Mouse (Mus musculus) thymus, adult 2 months (tissue): ENCODE measurements around the gene Pdcd10. TPM values are rescaled to one million over a fixed set of nuclear protein-coding genes. Genes with fewer than 3 reads are reported as not detected.
A peak's percentile ranks its signal among the peaks of the same experiment; 100 is the strongest.

Experiments
- DNase-seq: peaks from one replicate; pipeline ENCODE4 v3.0.0; 2021
- H3K27ac ChIP-seq: fragments of 200-500 bp; 2 replicates; pipeline ENCODE4 v1.5.1; 2012; ENCODE audit warnings: low read length, control low read depth; ENCODE audit not compliant: control insufficient read depth, insufficient read depth
- H3K27me3 ChIP-seq: fragments of 200-500 bp; 2 replicates; pipeline ENCODE4 v1.6.1; 2012; ENCODE audit warnings: mild to moderate bottlenecking, low read length, moderate library complexity, mixed read lengths; ENCODE audit not compliant: control insufficient read depth, insufficient read depth
- H3K36me3 ChIP-seq: fragments of 200-500 bp; 2 replicates; pipeline ENCODE4 v1.6.1; 2012; ENCODE audit warnings: mild to moderate bottlenecking, low read length, moderate library complexity; ENCODE audit not compliant: control insufficient read depth, insufficient read depth
- H3K4me1 ChIP-seq: fragments of 200-500 bp; replicated peaks from 2 replicates; pipeline ENCODE4 v1.6.1; 2012; ENCODE audit warnings: low read length; ENCODE audit not compliant: control insufficient read depth, insufficient read depth
- H3K4me3 ChIP-seq: fragments of 200-500 bp; 2 replicates; pipeline ENCODE4 v1.5.1; 2012; ENCODE audit warnings: mild to moderate bottlenecking, low read length, control low read depth, moderate library complexity; ENCODE audit not compliant: control insufficient read depth, insufficient read depth
- CTCF ChIP-seq: fragments of 200-500 bp; IDR thresholded peaks from 2 replicates; pipeline ENCODE4 v1.5.1; 2012; ENCODE audit warnings: mild to moderate bottlenecking, control low read depth, low read length, moderate library complexity, borderline replicate concordance; ENCODE audit not compliant: control insufficient read depth, poor library complexity, insufficient read depth; ENCODE audit errors: extremely low read depth
- POLR2A ChIP-seq: fragments of 200-500 bp; IDR thresholded peaks from 2 replicates; pipeline ENCODE4 v1.6.1; 2012; ENCODE audit warnings: mild to moderate bottlenecking, low read length, control low read depth, moderate library complexity; ENCODE audit not compliant: control insufficient read depth, poor library complexity, insufficient read depth; ENCODE audit errors: extremely low read depth
- WGBS: fragments of 180-500 bp; shearing (Covaris S2); methylation state at CpG from one replicate; pipeline ENCODE4 v1.1.7; 2018; 5-methylcytosine and 5-hydroxymethylcytosine counted together
- polyA plus RNA-seq: library from polyadenylated mRNA; depleted of rRNA; stranded (reverse); fragments of >200 nt; gene quantifications from 2 replicates; pipeline ENCODE4 v1.2.3, GENCODE M21; 2012

Gene Pdcd10
- polyA plus RNA-seq, 1 experiment, result 10.4 TPM

- no peaks in the 10 kb centered on the region for H3K36me3 ChIP-seq
- peak overlapping the region; percentile 53 for H3K27ac ChIP-seq
- no peaks in the 10 kb centered on the region for H3K27me3 ChIP-seq
- no peak for TF ChIP-seq POLR2A
- peak; percentile 73 for DNase-seq
- H3K4me3 ChIP-seq, result peak overlapping the region; percentile 87
- under 1% methylated on average over 36 of the region's 36 CpGs for WGBS
- peaks cover 5% of the 10 kb centered on the region for H3K4me1 ChIP-seq
These were observed 448 bp downstream of the Pdcd10 start for GRCm38 (mm10) chr3:75556121-75556694.

DNA sequence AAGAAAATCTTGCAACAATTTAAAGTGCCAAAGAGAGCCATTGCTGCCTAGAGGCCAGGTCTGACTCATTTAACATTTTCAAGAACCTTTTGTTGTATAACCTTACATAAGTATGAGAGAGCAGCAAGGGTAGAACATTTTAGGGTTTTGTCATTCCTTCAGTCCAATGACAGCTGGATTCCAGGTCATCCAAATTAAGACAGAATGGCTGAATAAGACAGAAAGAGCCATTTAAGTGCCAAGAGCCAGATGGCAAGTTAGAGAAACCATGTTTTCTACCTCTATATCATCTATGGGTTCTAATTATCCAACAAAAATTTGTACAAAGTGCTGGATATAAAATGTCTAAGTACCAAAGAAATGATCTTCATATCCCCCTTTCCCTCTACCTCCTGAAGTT is 5.4 kb downstream of the Pdcd10 start:
- no peak overlapping the region for H3K4me3 ChIP-seq
- H3K36me3 ChIP-seq, result no peaks in the 10 kb centered on the region
- DNase-seq, result no peak
- no peak for TF ChIP-seq POLR2A
- no peak for TF ChIP-seq CTCF
- H3K27ac ChIP-seq, result no peak overlapping the region
- H3K4me1 ChIP-seq, result peaks cover 3% of the 10 kb centered on the region; the same call in 1 of the 2 replicates
- H3K27me3 ChIP-seq, result no peaks in the 10 kb centered on the region

DNA sequence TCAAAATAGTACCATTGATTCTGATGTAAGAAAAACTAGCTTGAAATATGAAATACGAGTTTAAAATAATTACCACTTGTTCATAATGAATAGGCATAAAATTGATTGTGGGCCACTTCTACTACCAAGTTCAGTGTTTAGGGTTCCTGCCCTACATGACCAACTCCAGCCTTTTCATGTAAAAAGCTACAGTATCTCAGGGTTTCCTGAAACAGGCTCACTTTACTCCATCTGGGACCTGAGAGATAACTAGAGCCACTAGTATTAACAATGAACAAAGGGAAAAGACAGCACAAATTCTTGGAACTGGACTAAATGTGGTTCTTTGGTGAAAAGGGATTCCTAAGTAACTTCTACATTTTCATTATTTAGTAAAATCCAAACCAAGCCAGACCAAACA is 12.4 kb downstream of the Pdcd10 start:
- no peaks in the 10 kb centered on the region for H3K4me1 ChIP-seq
- no peak overlapping the region for H3K4me3 ChIP-seq
- WGBS, result 89% methylated on average over 1 of the region's 1 CpGs
- no peak for DNase-seq
- TF ChIP-seq CTCF, result no peak
- peaks cover 12% of the 10 kb centered on the region for H3K36me3 ChIP-seq
- H3K27ac ChIP-seq, result no peak overlapping the region
- no peaks in the 10 kb centered on the region for H3K27me3 ChIP-seq

DNA sequence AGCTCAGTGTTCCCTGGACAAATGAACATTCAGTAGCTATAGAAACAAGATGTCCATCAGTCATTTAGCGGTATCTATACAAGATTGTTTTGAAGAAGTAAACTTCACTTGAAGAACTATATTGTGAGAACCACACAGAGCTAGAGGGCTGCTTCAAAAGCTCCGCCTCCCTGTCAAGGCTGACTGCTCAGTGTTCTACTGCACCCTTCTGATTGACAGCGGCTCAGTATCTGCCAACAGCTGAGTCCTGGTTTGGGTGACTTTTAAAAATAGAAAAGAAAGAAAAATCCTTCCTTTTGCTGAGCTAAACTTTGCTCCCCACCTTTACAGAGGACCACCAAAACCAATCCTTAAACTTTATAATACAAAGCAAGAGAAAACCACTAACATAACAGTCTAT is 13.8 kb downstream of the Pdcd10 start:
- Histone ChIP-seq H3K27me3 (no peaks in the 10 kb centered on the region), H3K36me3 (peaks cover 15% of the 10 kb centered on the region), H3K4me1 (no peaks in the 10 kb centered on the region), H3K27ac (no peak overlapping the region), H3K4me3 (no peak overlapping the region)
- whole genome bisulfite sequencing, result 81% methylated on average over 3 of the region's 3 CpGs
- TF ChIP-seq CTCF (no peak), POLR2A (no peak)
- DNase-seq, result no peak

DNA sequence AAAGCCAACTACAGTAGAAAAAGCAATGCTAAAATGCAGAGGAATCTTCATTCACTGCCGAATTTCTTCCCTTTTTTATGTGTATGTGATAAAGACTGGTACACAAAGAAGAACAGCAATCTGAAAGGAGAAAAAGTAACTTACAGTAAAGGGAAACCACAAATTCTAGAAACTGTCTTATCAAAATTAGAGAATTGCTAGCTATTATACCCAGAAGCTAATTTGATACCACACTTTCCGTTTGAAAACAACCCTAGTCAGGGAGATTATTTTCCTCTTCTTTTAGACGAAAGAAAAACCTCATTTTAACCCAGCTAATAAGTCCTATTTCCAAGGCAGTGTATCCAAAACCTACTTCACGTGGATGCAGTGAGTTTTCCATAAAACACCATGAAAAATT is 15.4 kb downstream of the Pdcd10 start:
- WGBS, result 87% methylated on average over 4 of the region's 4 CpGs
- no peaks in the 10 kb centered on the region for H3K4me1 ChIP-seq
- H3K36me3 ChIP-seq, result peaks cover 15% of the 10 kb centered on the region
- no peak overlapping the region for H3K27ac ChIP-seq
- DNase-seq, result no peak
- H3K4me3 ChIP-seq, result no peak overlapping the region
- TF ChIP-seq POLR2A (no peak), CTCF (no peak)
- H3K27me3 ChIP-seq, result no peaks in the 10 kb centered on the region

DNA sequence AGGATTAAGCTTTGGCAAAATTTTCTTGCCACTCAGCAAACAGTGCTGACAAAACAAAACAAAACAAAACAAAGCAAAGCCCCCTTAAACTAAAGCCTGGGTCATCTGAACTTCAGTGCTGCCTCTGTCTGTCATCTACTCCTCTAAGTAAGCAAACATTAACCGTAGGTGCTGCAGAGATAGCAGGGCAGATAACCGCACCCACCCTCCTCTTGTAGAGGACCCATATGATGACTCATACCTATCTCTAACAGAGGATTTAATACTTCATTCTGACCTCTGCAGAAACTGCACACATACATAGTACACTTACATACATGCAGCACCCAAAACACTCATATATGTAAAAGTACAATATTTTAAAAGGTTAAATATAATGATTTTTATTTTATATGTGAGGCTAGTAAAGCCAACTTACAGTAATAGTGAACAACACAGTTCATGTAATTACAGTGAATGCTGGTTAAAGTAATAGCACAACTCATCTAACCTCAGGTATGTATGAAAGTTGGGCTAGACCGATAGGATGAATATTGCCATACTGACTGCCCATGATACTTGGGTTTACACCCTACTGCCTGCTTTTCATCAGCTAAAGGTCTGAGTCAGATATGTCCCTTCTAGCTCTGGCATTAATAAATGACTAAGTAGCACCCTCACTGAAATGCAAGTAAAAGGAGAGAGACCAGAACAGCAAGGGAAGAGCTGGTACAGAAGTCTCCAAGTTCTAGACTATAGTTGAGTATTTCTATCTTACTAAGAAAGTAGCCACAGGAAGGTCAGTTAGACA is 22.4 kb downstream of the Pdcd10 start:
- 85% methylated on average over 3 of the region's 3 CpGs for WGBS
- DNase-seq, result no peak
- Histone ChIP-seq H3K27me3 (no peaks in the 10 kb centered on the region), H3K36me3 (peaks cover 3% of the 10 kb centered on the region), H3K4me1 (no peaks in the 10 kb centered on the region), H3K27ac (no peak overlapping the region), H3K4me3 (no peak overlapping the region)
- TF ChIP-seq POLR2A (no peak), CTCF (no peak)

- TF ChIP-seq CTCF (no peak), POLR2A (no peak)
- H3K4me3 ChIP-seq, result no peak overlapping the region
- no peaks in the 10 kb centered on the region for H3K4me1 ChIP-seq
- H3K36me3 ChIP-seq, result peaks cover 24% of the 10 kb centered on the region
- H3K27me3 ChIP-seq, result no peaks in the 10 kb centered on the region
- 99% methylated on average over 3 of the region's 3 CpGs for whole genome bisulfite sequencing
- no peak overlapping the region for H3K27ac ChIP-seq
- no peak for DNase-seq
These were observed 25.6 kb downstream of the Pdcd10 start for GRCm38 (mm10) chr3:75531074-75531473.

DNA sequence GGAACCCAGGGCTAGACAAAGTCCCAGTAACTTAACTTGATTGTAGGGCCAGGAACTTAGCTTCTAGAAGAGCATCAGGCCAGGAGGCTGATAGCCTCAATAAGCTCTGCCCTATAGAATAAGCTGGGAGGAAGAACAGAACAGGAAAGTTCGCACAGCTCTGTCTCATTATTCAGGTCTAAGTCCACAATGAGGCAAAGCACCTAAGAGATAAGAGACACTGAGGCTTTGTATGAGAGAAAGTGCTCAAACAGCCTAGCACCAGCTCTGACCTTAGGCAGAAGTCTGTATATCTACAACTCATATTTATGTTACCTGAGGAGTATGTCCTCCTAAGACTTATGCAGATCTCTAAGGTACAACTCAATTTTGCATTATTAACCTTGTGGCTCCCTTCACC is 34.1 kb downstream of the Pdcd10 start:
- no peak for DNase-seq
- H3K4me3 ChIP-seq, result no peak overlapping the region
- H3K36me3 ChIP-seq, result peaks cover 54% of the 10 kb centered on the region
- WGBS, result 100% methylated on average over 1 of the region's 1 CpGs
- no peaks in the 10 kb centered on the region for H3K27me3 ChIP-seq
- H3K4me1 ChIP-seq, result no peaks in the 10 kb centered on the region
- TF ChIP-seq CTCF, result no peak
- TF ChIP-seq POLR2A, result no peak
- H3K27ac ChIP-seq, result no peak overlapping the region
